Mouse (Mus musculus) embryonic facial prominence, embryonic 15.5 days (tissue): ENCODE measurements at regions not wholly inside any gene's neighbourhood (a gene's known extent, or its start where the extent isn't known, plus 50 kb on each side); places are given as distances from the start of the nearest gene placed in this dataset.

Experiments
- ATAC-seq: fragments of 200-750 bp; cut with Nextera tagmentation; 2 replicates; pipeline ENCODE4 v1.8.0; 2017; ENCODE audit warnings: low read depth, moderate TSS enrichment; ENCODE audit not compliant: insufficient number of reproducible peaks, low FRiP score, low TSS enrichment
- H3K27ac ChIP-seq: fragments of 300-500 bp; sonication (generic); replicated peaks from 2 replicates; pipeline ENCODE4 v1.5.1; 2015; ENCODE audit warnings: mild to moderate bottlenecking, inconsistent platforms
- H3K27me3 ChIP-seq: fragments of 300-500 bp; sonication (generic); 2 replicates; pipeline ENCODE4 v1.6.1; 2015; ENCODE audit warnings: inconsistent platforms
- H3K36me3 ChIP-seq: fragments of 300-500 bp; sonication (generic); 2 replicates; pipeline ENCODE4 v1.6.1; 2015; ENCODE audit warnings: mild to moderate bottlenecking, inconsistent platforms
- H3K4me1 ChIP-seq: fragments of 300-500 bp; sonication (generic); 2 replicates; pipeline ENCODE4 v1.6.1; 2015; ENCODE audit warnings: inconsistent platforms
- H3K4me2 ChIP-seq: fragments of 300-500 bp; sonication (generic); replicated peaks from 2 replicates; pipeline ENCODE4 v1.6.1; 2015; ENCODE audit warnings: mild to moderate bottlenecking, inconsistent platforms
- H3K4me3 ChIP-seq: fragments of 300-500 bp; sonication (generic); replicated peaks from 2 replicates; pipeline ENCODE4 v1.5.1; 2015; ENCODE audit warnings: mild to moderate bottlenecking, inconsistent platforms
- H3K9ac ChIP-seq: fragments of 300-500 bp; sonication (generic); 2 replicates; pipeline ENCODE4 v1.6.1; 2015; ENCODE audit warnings: inconsistent platforms
- H3K9me3 ChIP-seq: fragments of 300-500 bp; sonication (generic); replicated peaks from 2 replicates; pipeline ENCODE4 v1.6.1; 2016; ENCODE audit warnings: inconsistent platforms
- whole genome bisulfite sequencing: fragments of 180-500 bp; shearing (Covaris S2); methylation state at CpG from one replicate; pipeline ENCODE4 v1.1.7; 2015; 5-methylcytosine and 5-hydroxymethylcytosine counted together

- no peaks in the 10 kb centered on the region for H3K27me3 ChIP-seq
- WGBS: 82% methylated on average over 14 of the region's 14 CpGs
- ATAC-seq: no peak
- H3K4me3 ChIP-seq: no peak overlapping the region
- H3K9ac ChIP-seq: no peak overlapping the region
- H3K4me1 ChIP-seq: no peaks in the 10 kb centered on the region
- H3K36me3 ChIP-seq: no peaks in the 10 kb centered on the region
- H3K4me2 ChIP-seq: no peak overlapping the region
- no peak overlapping the region for H3K27ac ChIP-seq
- no peaks in the 10 kb centered on the region for H3K9me3 ChIP-seq
Observed at GRCm38 (mm10) chr8:87116190-87116765, 231.2 kb upstream of the N4bp1 start.

- no peaks in the 10 kb centered on the region for H3K9me3 ChIP-seq
- no peaks in the 10 kb centered on the region for H3K36me3 ChIP-seq
- no peak overlapping the region for H3K9ac ChIP-seq
- no peaks in the 10 kb centered on the region for H3K27me3 ChIP-seq
- no peak overlapping the region for H3K27ac ChIP-seq
- WGBS: 77% methylated on average over 7 of the region's 7 CpGs
- no peak overlapping the region for H3K4me2 ChIP-seq
- H3K4me1 ChIP-seq: no peaks in the 10 kb centered on the region
- ATAC-seq: no peak
- no peak overlapping the region for H3K4me3 ChIP-seq
Observed at GRCm38 (mm10) chr8:87112355-87112754, 227.3 kb upstream of the N4bp1 start.

- 57% methylated on average over 7 of the region's 7 CpGs for WGBS
- Histone ChIP-seq H3K4me3 (no peak overlapping the region), H3K4me2 (no peak overlapping the region), H3K4me1 (no peaks in the 10 kb centered on the region), H3K27ac (no peak overlapping the region), H3K9me3 (no peaks in the 10 kb centered on the region), H3K9ac (no peak overlapping the region), H3K27me3 (no peaks in the 10 kb centered on the region), H3K36me3 (no peaks in the 10 kb centered on the region)
- no peak for ATAC-seq
Observed at GRCm38 (mm10) chr8:87105106-87105505, 220.0 kb upstream of the N4bp1 start.

GRCm38 (mm10) chr8:87095211-87095610 lies 210.2 kb upstream of the N4bp1 start:
- Histone ChIP-seq H3K9me3 (no peaks in the 10 kb centered on the region), H3K4me3 (no peak overlapping the region), H3K9ac (no peak overlapping the region), H3K4me2 (no peak overlapping the region), H3K27me3 (no peaks in the 10 kb centered on the region), H3K4me1 (no peaks in the 10 kb centered on the region), H3K27ac (no peak overlapping the region), H3K36me3 (no peaks in the 10 kb centered on the region)
- no peak for ATAC-seq
- WGBS: 47% methylated on average over 2 of the region's 2 CpGs

GRCm38 (mm10) chr8:87094685-87095084 lies 209.6 kb upstream of the N4bp1 start:
- no peak overlapping the region for H3K4me3 ChIP-seq
- no peaks in the 10 kb centered on the region for H3K36me3 ChIP-seq
- H3K4me1 ChIP-seq: no peaks in the 10 kb centered on the region
- no peak overlapping the region for H3K9ac ChIP-seq
- H3K4me2 ChIP-seq: no peak overlapping the region
- no peaks in the 10 kb centered on the region for H3K9me3 ChIP-seq
- H3K27me3 ChIP-seq: no peaks in the 10 kb centered on the region
- 68% methylated on average over 4 of the region's 4 CpGs for WGBS
- ATAC-seq: no peak
- H3K27ac ChIP-seq: no peak overlapping the region

GRCm38 (mm10) chr8:87093716-87094115 lies 208.7 kb upstream of the N4bp1 start:
- H3K36me3 ChIP-seq: no peaks in the 10 kb centered on the region
- no peak overlapping the region for H3K9ac ChIP-seq
- 73% methylated on average over 10 of the region's 10 CpGs for WGBS
- H3K4me1 ChIP-seq: no peaks in the 10 kb centered on the region
- no peak overlapping the region for H3K4me3 ChIP-seq
- H3K4me2 ChIP-seq: no peak overlapping the region
- H3K27me3 ChIP-seq: no peaks in the 10 kb centered on the region
- H3K9me3 ChIP-seq: no peaks in the 10 kb centered on the region
- ATAC-seq: no peak
- H3K27ac ChIP-seq: no peak overlapping the region

- H3K9me3 ChIP-seq: no peaks in the 10 kb centered on the region
- no peaks in the 10 kb centered on the region for H3K4me1 ChIP-seq
- no peaks in the 10 kb centered on the region for H3K27me3 ChIP-seq
- no peaks in the 10 kb centered on the region for H3K36me3 ChIP-seq
- no peak for ATAC-seq
- H3K4me3 ChIP-seq: no peak overlapping the region
- H3K27ac ChIP-seq: no peak overlapping the region
- no peak overlapping the region for H3K4me2 ChIP-seq
- 73% methylated on average over 5 of the region's 5 CpGs for WGBS
- no peak overlapping the region for H3K9ac ChIP-seq
Observed at GRCm38 (mm10) chr8:87093081-87093480, 208.0 kb upstream of the N4bp1 start.

GRCm38 (mm10) chr8:87087451-87088095 lies 202.5 kb upstream of the N4bp1 start:
- Histone ChIP-seq H3K27me3 (no peaks in the 10 kb centered on the region), H3K9me3 (no peaks in the 10 kb centered on the region), H3K4me3 (no peak overlapping the region), H3K9ac (no peak overlapping the region), H3K36me3 (no peaks in the 10 kb centered on the region), H3K27ac (no peak overlapping the region), H3K4me1 (no peaks in the 10 kb centered on the region), H3K4me2 (no peak overlapping the region)
- ATAC-seq: no peak
- WGBS: 38% methylated on average over 9 of the region's 9 CpGs

- no peaks in the 10 kb centered on the region for H3K9me3 ChIP-seq
- ATAC-seq: no peak
- H3K4me1 ChIP-seq: no peaks in the 10 kb centered on the region
- H3K27ac ChIP-seq: no peak overlapping the region
- no peak overlapping the region for H3K9ac ChIP-seq
- no peaks in the 10 kb centered on the region for H3K36me3 ChIP-seq
- WGBS: 68% methylated on average over 6 of the region's 6 CpGs
- no peak overlapping the region for H3K4me2 ChIP-seq
- no peak overlapping the region for H3K4me3 ChIP-seq
- H3K27me3 ChIP-seq: no peaks in the 10 kb centered on the region
Observed at GRCm38 (mm10) chr8:87078260-87078659, 193.2 kb upstream of the N4bp1 start.

GRCm38 (mm10) chr8:87075921-87076320 lies 190.9 kb upstream of the N4bp1 start:
- no peak overlapping the region for H3K4me3 ChIP-seq
- WGBS: 78% methylated on average over 4 of the region's 4 CpGs
- no peaks in the 10 kb centered on the region for H3K4me1 ChIP-seq
- ATAC-seq: no peak
- H3K9ac ChIP-seq: no peak overlapping the region
- H3K36me3 ChIP-seq: no peaks in the 10 kb centered on the region
- H3K4me2 ChIP-seq: no peak overlapping the region
- H3K27me3 ChIP-seq: no peaks in the 10 kb centered on the region
- no peaks in the 10 kb centered on the region for H3K9me3 ChIP-seq
- H3K27ac ChIP-seq: no peak overlapping the region

- Histone ChIP-seq H3K36me3 (no peaks in the 10 kb centered on the region), H3K9me3 (0 out of 2 replicates have a peak, but pooled peaks cover 2% of the 10 kb centered on the region), H3K4me3 (no peak overlapping the region), H3K27me3 (no peaks in the 10 kb centered on the region), H3K4me2 (no peak overlapping the region), H3K27ac (no peak overlapping the region), H3K4me1 (no peaks in the 10 kb centered on the region; the same call in 1 of the 2 replicates), H3K9ac (no peak overlapping the region)
- no peak for ATAC-seq
Observed at GRCm38 (mm10) chr8:87071224-87071623, 186.2 kb upstream of the N4bp1 start.

- no peaks in the 10 kb centered on the region for H3K27me3 ChIP-seq
- no peaks in the 10 kb centered on the region; the same call in 1 of the 2 replicates for H3K4me1 ChIP-seq
- 0 out of 2 replicates have a peak, but pooled peaks cover 2% of the 10 kb centered on the region for H3K9me3 ChIP-seq
- H3K4me3 ChIP-seq: no peak overlapping the region
- no peak overlapping the region for H3K27ac ChIP-seq
- H3K4me2 ChIP-seq: no peak overlapping the region
- ATAC-seq: no peak
- H3K9ac ChIP-seq: no peak overlapping the region
- no peaks in the 10 kb centered on the region for H3K36me3 ChIP-seq
Observed at GRCm38 (mm10) chr8:87067106-87067505, 182.0 kb upstream of the N4bp1 start.
